Mouse (Mus musculus) liver, embryonic 13.5 days (tissue): Measurements from ENCODE around the gene Gm21310. TPM values are rescaled to one million over a fixed set of nuclear protein-coding genes. Genes with fewer than 3 reads are reported as not detected.
"Not testable (repeated sequence)": the region's sequence is repeated elsewhere in the genome, so short reads cannot be mapped to it uniquely, and the experiment has no call there.

Source experiments
- ATAC-seq: fragments of 200-750 bp; cut with Nextera tagmentation; 2 replicates; pipeline ENCODE4 v1.8.0; 2017; ENCODE audit warnings: low read depth, mild to moderate bottlenecking, moderate number of reproducible peaks, moderate library complexity
- DNase-seq: peaks from one replicate; pipeline ENCODE4 v3.0.0; 2022
- H3K27ac ChIP-seq: fragments of 300-500 bp; sonication (generic); 2 replicates; pipeline ENCODE4 v1.5.1; 2015; ENCODE audit warnings: moderate library complexity, mild to moderate bottlenecking, inconsistent platforms
- H3K27me3 ChIP-seq: fragments of 300-500 bp; sonication (generic); 2 replicates; pipeline ENCODE4 v1.6.1; 2015; ENCODE audit warnings: mild to moderate bottlenecking, inconsistent platforms
- H3K36me3 ChIP-seq: fragments of 300-500 bp; sonication (generic); 2 replicates; pipeline ENCODE4 v1.6.1; 2015; ENCODE audit warnings: mild to moderate bottlenecking, inconsistent platforms
- H3K4me1 ChIP-seq: fragments of 300-500 bp; sonication (generic); replicated peaks from 2 replicates; pipeline ENCODE4 v1.6.1; 2015; ENCODE audit warnings: inconsistent platforms
- H3K4me2 ChIP-seq: fragments of 300-500 bp; sonication (generic); 2 replicates; pipeline ENCODE4 v1.6.1; 2015; ENCODE audit warnings: inconsistent platforms, mild to moderate bottlenecking, moderate library complexity
- H3K4me3 ChIP-seq: fragments of 300-500 bp; sonication (generic); replicated peaks from 2 replicates; pipeline ENCODE4 v1.5.1; 2015; ENCODE audit warnings: mild to moderate bottlenecking, inconsistent platforms
- H3K9ac ChIP-seq: fragments of 300-500 bp; sonication (generic); 2 replicates; pipeline ENCODE4 v1.6.1; 2015; ENCODE audit warnings: mild to moderate bottlenecking, inconsistent platforms
- H3K9me3 ChIP-seq: fragments of 300-500 bp; sonication (generic); replicated peaks from 2 replicates; pipeline ENCODE4 v1.6.1; 2016; ENCODE audit warnings: inconsistent platforms
- polyA plus RNA-seq: library from polyadenylated mRNA; unstranded; fragments of >200 nt; fragmentation: Nextera tagmentation; extraction: Ambion mirVana; gene quantifications from 2 replicates; pipeline ENCODE4 v1.2.1, GENCODE M21; 2015

The Gm21310 gene
- polyA plus RNA-seq = not detected in 2 replicates

- H3K27ac ChIP-seq, ATAC-seq, H3K4me3 ChIP-seq, H3K9me3 ChIP-seq, H3K9ac ChIP-seq, H3K36me3 ChIP-seq, H3K4me2 ChIP-seq, DNase-seq, H3K4me1 ChIP-seq, H3K27me3 ChIP-seq: not testable (repeated sequence)
These were observed at the start of gene Gm21310 for GRCm38 (mm10) chrY:10147083-10147482. Gene Gm21310, minus strand, starts transcription at chrY:10147183.

Other genes with a start within 250 kb of the Gm21310 start
- gene Gm20834, start 177.4 kb upstream of the Gm21310 start, polyA plus RNA-seq = not detected in 2 replicates